Mouse (Mus musculus) ES-E14 (cell line): Measurements from ENCODE around the gene Nfkbib.

Experiments
- CHD2 ChIP-seq: IDR thresholded peaks from 2 replicates; pipeline ENCODE4 v1.6.1; 2014; ENCODE audit warnings: mild to moderate bottlenecking, low read depth, low read length, inconsistent platforms
- ZC3H11A ChIP-seq: IDR thresholded peaks from 2 replicates; pipeline ENCODE4 v1.6.1; 2012; ENCODE audit warnings: low read depth, mild to moderate bottlenecking, inconsistent platforms, low read length, borderline replicate concordance
- ZNF384 ChIP-seq: IDR thresholded peaks from 2 replicates; pipeline ENCODE4 v1.6.1; 2012; ENCODE audit warnings: low read depth, low read length, inconsistent platforms

DNA sequence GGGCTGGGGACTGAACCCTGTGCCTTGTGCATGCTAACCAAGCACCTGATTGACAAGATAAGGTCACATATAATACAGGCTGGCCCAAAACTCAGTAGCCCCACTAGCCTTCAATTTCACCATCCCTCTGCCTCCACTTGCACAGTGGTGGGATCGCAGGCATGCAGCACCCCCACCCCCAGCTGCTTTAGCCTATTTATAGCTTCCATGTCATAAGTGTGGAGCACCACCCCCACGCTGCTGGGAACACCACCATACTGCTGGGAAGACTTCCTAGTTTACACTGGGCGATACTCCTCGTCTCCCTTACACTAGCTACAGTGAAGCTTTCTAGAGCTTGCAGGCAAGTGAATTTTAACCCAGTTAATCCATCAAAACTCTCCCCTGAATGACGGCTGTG lies 52.6 kb downstream of the Nfkbib start:
- TF ChIP-seq ZNF384 (no peak), CHD2 (no peak), ZC3H11A (no peak)
